Mouse (Mus musculus): Measurements from ENCODE around the gene Fam210b. TPM values are rescaled to one million over a fixed set of nuclear protein-coding genes. Genes with fewer than 3 reads are reported as not detected.

Fam210b gene
- polyA plus RNA-seq, 1 experiment from 2014 or later, result 32.8 TPM

- no peak overlapping the region for H3K27ac ChIP-seq (ENCODE audit: low read length)
- no peaks in the 10 kb centered on the region for H3K9me3 ChIP-seq (ENCODE audit: low read length)
- no peaks in the 10 kb centered on the region for H3K36me3 ChIP-seq (ENCODE audit: insufficient read depth, low read length)
- no peaks in the 10 kb centered on the region for H3K4me1 ChIP-seq (ENCODE audit: insufficient read depth, low read depth, low read length)
- H3K9ac ChIP-seq (replicated peaks; ENCODE audit: low read depth), result no peak overlapping the region
- no peak for TF ChIP-seq CTCF (IDR thresholded peaks at IDR 0.05)
- TF ChIP-seq EP300 (IDR thresholded peaks at IDR 0.05), result no peak
- ATAC-seq, result no peak
- H3K4me2 ChIP-seq (replicated peaks; ENCODE audit: low read depth, low read length), result no peak overlapping the region
- DNase-seq (ENCODE audit: low spot score), result no peak
- H3K27me3 ChIP-seq (replicated peaks; ENCODE audit: insufficient read depth, low read length), result no peaks in the 10 kb centered on the region
- H3K4me3 ChIP-seq (ENCODE audit: low read depth, low read length), result no peak overlapping the region
- WGBS, result 62% methylated on average over 4 of the region's 4 CpGs
These were observed 38.8 kb upstream of the Fam210b start for GRCm38 (mm10) chr2:172306544-172306943.

DNA sequence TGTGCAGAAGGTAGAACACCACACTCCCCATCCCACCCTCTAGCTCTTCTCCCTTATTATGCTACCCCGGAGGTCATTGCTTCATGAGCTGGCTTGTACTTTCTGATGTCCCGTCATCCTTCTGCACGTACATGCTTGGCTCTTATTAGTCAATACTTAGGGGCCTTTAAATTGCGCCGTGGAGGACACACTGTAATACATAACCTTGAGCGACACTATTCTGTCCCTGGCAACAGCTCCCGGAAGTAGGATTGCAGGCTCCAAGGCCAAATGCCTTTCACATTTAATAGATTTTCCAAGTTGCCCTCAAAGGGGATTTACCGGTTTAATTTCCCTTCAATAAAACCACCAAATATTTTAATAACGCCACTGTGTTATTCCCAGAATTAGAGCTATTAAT is 33.6 kb upstream of the Fam210b start:
- ATAC-seq (no peak), DNase-seq (ENCODE audit: low spot score) (no peak)
- TF ChIP-seq CTCF (IDR thresholded peaks at IDR 0.05), result no peak
- no peak for TF ChIP-seq EP300 (IDR thresholded peaks at IDR 0.05)
- no peaks in the 10 kb centered on the region for H3K9me3 ChIP-seq (ENCODE audit: low read length)
- no peaks in the 10 kb centered on the region for H3K4me1 ChIP-seq (ENCODE audit: insufficient read depth, low read depth, low read length)
- H3K4me3 ChIP-seq (ENCODE audit: low read depth, low read length), result no peak overlapping the region
- H3K4me2 ChIP-seq (replicated peaks; ENCODE audit: low read depth, low read length), result no peak overlapping the region
- H3K9ac ChIP-seq (replicated peaks; ENCODE audit: low read depth), result no peak overlapping the region
- 87% methylated on average over 9 of the region's 9 CpGs for WGBS
- no peaks in the 10 kb centered on the region for H3K36me3 ChIP-seq (ENCODE audit: insufficient read depth, low read length)
- H3K27ac ChIP-seq (ENCODE audit: low read length), result no peak overlapping the region
- H3K27me3 ChIP-seq (replicated peaks; ENCODE audit: insufficient read depth, low read length), result no peaks in the 10 kb centered on the region

DNA sequence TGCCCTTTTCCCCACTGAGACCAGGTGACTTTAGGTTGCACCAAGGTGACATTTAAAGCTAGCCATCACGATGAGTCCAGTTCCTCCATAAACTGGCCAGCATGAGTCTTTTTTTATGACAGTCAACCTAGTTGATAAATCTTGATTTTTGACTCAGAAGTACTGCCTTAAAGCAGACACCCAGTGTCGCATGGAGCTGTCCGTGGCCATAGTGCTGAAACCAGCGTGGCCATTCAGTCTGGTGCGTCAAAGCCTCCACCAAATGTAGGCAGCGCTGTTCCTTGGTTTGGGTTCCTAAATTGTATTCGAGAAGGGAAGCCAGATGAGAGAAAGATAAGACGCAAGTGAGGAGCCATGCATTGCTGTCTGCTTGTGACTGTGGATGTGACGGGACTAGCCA is 24.5 kb upstream of the Fam210b start:
- H3K27ac ChIP-seq (ENCODE audit: low read length), result no peak overlapping the region
- WGBS, result 13% methylated on average over 9 of the region's 9 CpGs
- peak; percentile 68 for DNase-seq (ENCODE audit: low spot score)
- no peak overlapping the region for H3K4me2 ChIP-seq (replicated peaks; ENCODE audit: low read depth, low read length)
- H3K4me1 ChIP-seq (ENCODE audit: insufficient read depth, low read depth, low read length), result no peaks in the 10 kb centered on the region
- H3K4me3 ChIP-seq (ENCODE audit: low read depth, low read length), result no peak overlapping the region
- H3K9me3 ChIP-seq (ENCODE audit: low read length), result no peaks in the 10 kb centered on the region
- no peaks in the 10 kb centered on the region for H3K27me3 ChIP-seq (replicated peaks; ENCODE audit: insufficient read depth, low read length)
- no peak for TF ChIP-seq EP300 (IDR thresholded peaks at IDR 0.05)
- TF ChIP-seq CTCF (IDR thresholded peaks at IDR 0.05), result peak; percentile 23; the same call in 1 of the 2 replicates
- ATAC-seq, result no peak
- no peak overlapping the region for H3K9ac ChIP-seq (replicated peaks; ENCODE audit: low read depth)
- no peaks in the 10 kb centered on the region for H3K36me3 ChIP-seq (ENCODE audit: insufficient read depth, low read length)

DNA sequence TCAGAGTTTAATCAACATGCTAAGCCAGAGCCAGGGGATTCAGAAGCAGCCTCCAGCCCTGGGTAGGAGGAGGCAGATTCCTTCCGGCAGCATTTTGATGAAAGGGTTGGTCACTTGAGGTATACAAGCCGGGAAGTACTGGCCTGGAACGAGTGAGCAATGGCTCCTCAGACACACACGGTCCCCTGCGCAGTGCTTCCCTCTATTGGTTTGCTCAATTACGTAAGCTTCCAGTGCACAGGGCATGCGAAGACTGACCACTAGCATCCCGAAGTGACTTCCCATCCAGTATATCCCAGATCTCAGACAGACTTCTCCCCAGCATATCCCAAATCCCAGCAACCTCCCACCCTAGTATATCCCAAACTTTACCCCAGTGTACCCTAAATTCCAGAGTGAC is 17.1 kb upstream of the Fam210b start:
- DNase-seq (ENCODE audit: low spot score) (no peak), ATAC-seq (no peak)
- TF ChIP-seq CTCF (IDR thresholded peaks at IDR 0.05) (no peak), EP300 (IDR thresholded peaks at IDR 0.05) (no peak)
- Histone ChIP-seq H3K4me3 (ENCODE audit: low read depth, low read length) (no peak overlapping the region), H3K4me1 (ENCODE audit: insufficient read depth, low read depth, low read length) (no peaks in the 10 kb centered on the region), H3K27me3 (replicated peaks; ENCODE audit: insufficient read depth, low read length) (no peaks in the 10 kb centered on the region), H3K36me3 (ENCODE audit: insufficient read depth, low read length) (no peaks in the 10 kb centered on the region), H3K27ac (ENCODE audit: low read length) (no peak overlapping the region), H3K9ac (replicated peaks; ENCODE audit: low read depth) (no peak overlapping the region), H3K9me3 (ENCODE audit: low read length) (no peaks in the 10 kb centered on the region), H3K4me2 (replicated peaks; ENCODE audit: low read depth, low read length) (no peak overlapping the region)
- WGBS, result 41% methylated on average over 8 of the region's 8 CpGs

DNA sequence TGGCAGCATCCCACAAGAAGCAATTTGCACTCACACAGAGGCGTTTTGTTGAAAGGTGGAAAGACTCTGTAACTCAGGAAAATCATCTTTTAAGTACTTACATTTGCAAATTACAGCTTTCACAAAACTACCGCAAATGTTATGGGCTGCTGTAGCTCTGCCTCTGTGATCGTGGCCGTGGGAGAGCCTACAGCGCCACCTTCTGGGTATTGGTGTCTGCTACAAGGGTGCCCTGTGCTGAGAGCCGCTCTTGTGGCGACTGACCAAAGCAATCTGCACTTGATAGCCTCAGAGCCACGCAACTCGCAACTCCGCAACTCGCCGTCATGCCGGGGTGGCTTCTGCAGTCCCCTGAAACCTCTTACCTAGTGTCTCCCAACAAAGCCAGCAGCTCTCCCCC is 16.2 kb upstream of the Fam210b start:
- TF ChIP-seq EP300 (IDR thresholded peaks at IDR 0.05) (no peak), CTCF (IDR thresholded peaks at IDR 0.05) (peak; percentile 81)
- H3K4me1 ChIP-seq (ENCODE audit: insufficient read depth, low read depth, low read length), result no peaks in the 10 kb centered on the region
- no peak overlapping the region for H3K4me2 ChIP-seq (replicated peaks; ENCODE audit: low read depth, low read length)
- no peak overlapping the region for H3K9ac ChIP-seq (replicated peaks; ENCODE audit: low read depth)
- H3K4me3 ChIP-seq (ENCODE audit: low read depth, low read length), result no peak overlapping the region
- WGBS, result 4% methylated on average over 13 of the region's 13 CpGs
- H3K27me3 ChIP-seq (replicated peaks; ENCODE audit: insufficient read depth, low read length), result no peaks in the 10 kb centered on the region
- no peaks in the 10 kb centered on the region for H3K9me3 ChIP-seq (ENCODE audit: low read length)
- H3K36me3 ChIP-seq (ENCODE audit: insufficient read depth, low read length), result no peaks in the 10 kb centered on the region
- H3K27ac ChIP-seq (ENCODE audit: low read length), result no peak overlapping the region
- DNase-seq (ENCODE audit: low spot score), result peak; percentile 60
- peak; percentile 32; the same call in 1 of the 2 replicates for ATAC-seq

DNA sequence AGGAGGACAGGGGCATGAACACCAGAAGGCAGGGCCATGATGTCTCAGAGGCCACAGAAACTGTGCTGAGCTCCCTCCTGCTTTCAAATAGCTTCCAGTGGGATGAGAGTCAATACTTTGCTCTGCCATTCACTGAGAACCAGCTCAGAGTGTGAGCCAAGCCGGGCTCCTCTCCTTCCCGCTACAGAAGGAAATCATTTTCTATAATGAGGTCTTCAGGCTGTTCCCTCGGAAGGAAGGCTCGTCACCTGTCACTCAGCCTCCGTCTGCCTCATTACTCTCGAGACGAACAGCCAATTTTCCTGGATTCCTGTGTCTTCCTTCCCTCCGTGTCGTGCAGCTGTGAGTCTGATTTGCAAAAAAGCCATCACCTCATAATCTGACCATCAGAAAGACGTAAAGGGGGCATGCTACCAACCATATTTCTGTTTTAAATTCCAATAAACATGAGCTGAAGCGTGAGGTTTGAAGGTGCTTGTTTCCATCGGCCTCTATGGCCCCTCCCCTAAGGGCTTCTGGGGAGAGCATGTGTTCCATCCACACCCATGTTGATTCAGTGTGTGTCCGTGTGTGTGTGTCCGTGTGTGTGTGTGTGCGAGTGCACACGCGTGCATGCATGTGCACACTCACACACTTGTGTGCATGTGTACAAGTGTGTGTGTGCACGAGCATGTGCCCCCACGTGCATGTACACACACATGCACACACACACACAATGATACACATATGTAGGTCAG is 7.0 kb upstream of the Fam210b start:
- Histone ChIP-seq H3K4me2 (replicated peaks; ENCODE audit: low read depth, low read length) (no peak overlapping the region), H3K27ac (ENCODE audit: low read length) (no peak overlapping the region), H3K9me3 (ENCODE audit: low read length) (no peaks in the 10 kb centered on the region), H3K9ac (replicated peaks; ENCODE audit: low read depth) (no peak overlapping the region), H3K36me3 (ENCODE audit: insufficient read depth, low read length) (no peaks in the 10 kb centered on the region), H3K4me3 (ENCODE audit: low read depth, low read length) (no peak overlapping the region), H3K4me1 (ENCODE audit: insufficient read depth, low read depth, low read length) (no peaks in the 10 kb centered on the region), H3K27me3 (replicated peaks; ENCODE audit: insufficient read depth, low read length) (no peaks in the 10 kb centered on the region)
- 62% methylated on average over 19 of the region's 19 CpGs for WGBS
- ATAC-seq, result no peak
- TF ChIP-seq EP300 (IDR thresholded peaks at IDR 0.05) (no peak), CTCF (IDR thresholded peaks at IDR 0.05) (no peak)
- no peak for DNase-seq (ENCODE audit: low spot score)

Data from lung, postnatal 0 days (tissue).